In the genomic region with DNA sequence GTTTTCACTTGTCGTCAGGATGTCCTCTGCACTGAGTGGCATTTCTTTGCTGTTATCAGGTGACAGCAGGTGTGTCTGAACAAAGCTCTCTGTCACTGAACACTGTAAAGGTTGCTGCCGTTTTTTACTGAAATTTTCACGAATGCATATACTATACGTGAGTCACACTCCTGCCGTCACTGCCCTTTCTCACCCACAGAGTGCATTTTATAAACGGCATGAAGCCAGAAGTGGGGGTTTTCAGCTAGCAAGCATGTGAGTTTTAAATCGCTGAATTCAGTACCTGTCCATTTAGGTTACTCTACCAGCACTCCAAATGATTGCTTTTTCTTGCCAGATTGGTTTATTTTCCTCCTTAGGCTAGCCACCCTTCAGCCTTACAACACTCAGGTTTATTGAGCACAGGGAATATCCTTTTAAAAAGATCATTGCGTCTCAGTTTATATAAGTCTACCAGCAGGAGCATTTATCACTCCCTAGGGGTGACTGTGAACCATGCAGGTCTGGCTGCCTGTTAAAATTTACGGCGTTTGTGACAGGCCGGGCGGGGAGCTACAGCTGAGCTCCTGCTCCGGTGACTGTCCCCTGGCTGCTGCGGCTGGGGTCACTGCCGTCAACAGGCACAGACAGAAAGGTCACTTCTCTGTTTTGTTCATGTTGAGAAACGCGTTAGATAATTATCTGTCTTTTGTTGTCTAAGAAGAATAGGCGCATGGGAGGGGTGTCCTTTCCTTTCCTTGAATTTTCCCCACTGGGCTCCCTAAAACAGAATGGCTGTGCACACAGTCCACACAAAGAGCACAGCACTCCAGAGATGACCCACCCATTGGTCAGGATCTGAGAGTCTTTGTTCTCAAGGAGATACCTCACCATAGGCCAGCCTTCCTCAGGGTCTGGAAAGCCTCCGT, we compare ENCODE assay signal across 8 mouse cellular contexts.
DNase-seq lines count a peak whose midpoint lies in the region; ATAC-seq and TF ChIP-seq lines count a peak whose summit lies in the region.

No protein-coding gene starts in this region.

- ATAC-seq in megakaryocyte, adult 5-6 weeks (ENCODE audit: poor library complexity, severe bottlenecking): peak; percentile 90

- no peaks in the 10 kb centered on the region for H3K36me3 ChIP-seq in kidney, adult 2 months (ENCODE audit: control insufficient read depth, insufficient read depth, low read length)

- no peaks in the 10 kb centered on the region for H3K27me3 ChIP-seq in cerebellum, adult 2 months (ENCODE audit: control insufficient read depth, insufficient read depth, low read length)
- H3K27me3 ChIP-seq in kidney, adult 2 months (replicated peaks; ENCODE audit: control insufficient read depth, insufficient read depth, low read length): no peaks in the 10 kb centered on the region

- H3K4me3 ChIP-seq in cerebellum, adult 2 months (replicated peaks; ENCODE audit: insufficient read depth, low read depth, low read length): no peak overlapping the region
- H3K4me3 ChIP-seq in kidney, adult 2 months (ENCODE audit: insufficient read depth, low read depth, low read length): no peak overlapping the region

- peak; percentile 58 for DNase-seq in ES-CJ7 (ENCODE audit: low read depth, low spot score)
- peak; percentile 56 to 67 for DNase-seq in cerebellum, adult 2 months
- DNase-seq in heart, adult 9 months (ENCODE audit: low spot score in 2 of 2): peak; percentile 60 to 76
- DNase-seq in kidney, adult 2 months: peak; percentile 89
- DNase-seq in testis, postnatal 14 days (ENCODE audit: low spot score): no peak
- DNase-seq in layer of hippocampus, postnatal 25 days (ENCODE audit: extremely low spot score in 1 of 2, low spot score in 1 of 2): no peak
- DNase-seq in right cerebral cortex, adult 2 months (ENCODE audit: low spot score in 2 of 2): no peak

- H3K4me1 ChIP-seq in cerebellum, adult 2 months (ENCODE audit: control insufficient read depth, insufficient read depth, low read length): peaks cover 48% of the 10 kb centered on the region
- peaks cover 3% of the 10 kb centered on the region; the same call in 1 of the 2 replicates for H3K4me1 ChIP-seq in kidney, adult 2 months (ENCODE audit: control insufficient read depth, insufficient read depth, low read length)

- 19% methylated on average over 19 of the region's 19 CpGs for WGBS in cerebellum, adult 2 months
- WGBS in kidney, adult 2 months: 42% methylated on average over 19 of the region's 19 CpGs

- 0 out of 2 replicates have a peak, but pooled peaks have one; percentile 13 for TF ChIP-seq POLR2A in cerebellum, adult 2 months (IDR thresholded peaks at IDR 0.05; ENCODE audit: borderline replicate concordance, insufficient read depth, low read length)
- no peak for TF ChIP-seq POLR2A in kidney, adult 2 months (IDR thresholded peaks at IDR 0.05; ENCODE audit: low read depth, low read length)

- no peak for TF ChIP-seq CTCF in cerebellum, adult 2 months (IDR thresholded peaks at IDR 0.05; ENCODE audit: borderline replicate concordance, insufficient read depth, low read depth, low read length)
- no peak for TF ChIP-seq CTCF in kidney, adult 2 months (conservative IDR thresholded peaks at IDR 0.05; ENCODE audit: insufficient read depth, insufficient read length, low read depth, low read length)

- H3K27ac ChIP-seq in cerebellum, adult 2 months (ENCODE audit: insufficient read depth, low read length): peak overlapping the region; percentile 73
- H3K27ac ChIP-seq in kidney, adult 2 months (ENCODE audit: insufficient read depth, low read depth, low read length): peak overlapping the region; percentile 39

Comparison
In these comparisons a context has a peak if more than half of its experiments do, and no peak if none do; other contexts are left out.
1. DNase-seq: peak in ES-CJ7 (single experiment), cerebellum, adult 2 months (2 of 2), heart, adult 9 months (2 of 2) and kidney, adult 2 months (single experiment); none in testis, postnatal 14 days (single experiment), layer of hippocampus, postnatal 25 days (0 of 2) and right cerebral cortex, adult 2 months (0 of 2).